Mouse (Mus musculus): ENCODE measurements around the gene Bbs9. TPM values are rescaled to one million over a fixed set of nuclear protein-coding genes. Genes with fewer than 3 reads are reported as not detected.

The Bbs9 gene
- total and polyA plus RNA-seq, 2 experiments from 2014 or later, result 22.6 to 40.0 TPM

DNA sequence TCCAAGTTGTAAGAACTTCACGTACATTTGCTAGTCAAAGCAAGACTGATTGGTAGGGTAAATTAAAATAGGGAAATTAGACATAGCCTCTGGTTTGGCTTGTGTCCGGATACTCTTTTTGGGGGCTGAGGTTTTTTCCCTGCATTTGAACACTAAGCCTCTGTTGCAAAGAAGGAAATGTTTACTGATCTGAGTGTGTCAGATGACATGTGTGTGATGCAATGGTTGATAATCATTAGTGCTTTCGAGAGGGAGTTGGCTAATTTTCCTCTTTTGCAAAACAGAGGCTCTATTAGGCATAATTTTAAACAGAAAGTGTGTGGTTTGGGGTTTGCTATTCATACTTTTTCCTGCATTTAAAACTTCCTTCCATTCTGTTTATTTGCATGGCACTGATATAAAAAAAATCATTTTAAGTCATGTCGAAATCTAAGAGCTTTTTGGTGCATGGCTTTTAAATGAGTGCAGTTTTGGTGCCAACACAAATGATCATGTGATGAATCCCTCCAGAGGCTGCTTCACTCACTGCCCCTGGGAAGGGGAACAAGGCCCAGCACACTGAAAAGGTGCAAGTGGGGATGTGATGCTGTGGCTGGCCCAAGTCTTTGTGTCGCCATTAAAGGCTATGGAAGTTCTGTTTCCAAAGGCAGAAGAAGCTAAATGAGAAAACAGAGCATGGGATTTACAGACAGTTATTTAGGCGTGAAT, 211.4 kb downstream of the Bbs9 start:
- TF ChIP-seq CTCF (IDR thresholded peaks at IDR 0.05), result no peak
- Histone ChIP-seq H3K9me3 (ENCODE audit: low read length) (no peaks in the 10 kb centered on the region), H3K36me3 (ENCODE audit: insufficient read depth, low read length) (no peaks in the 10 kb centered on the region), H3K9ac (replicated peaks; ENCODE audit: low read length, poor library complexity, severe bottlenecking) (no peak overlapping the region), H3K4me1 (ENCODE audit: insufficient read depth, low read length) (no peaks in the 10 kb centered on the region), H3K27ac (ENCODE audit: low read depth, low read length) (no peak overlapping the region), H3K4me3 (ENCODE audit: low read depth, low read length) (no peak overlapping the region), H3K27me3 (ENCODE audit: insufficient read depth, low read length) (no peaks in the 10 kb centered on the region), H3K4me2 (ENCODE audit: low read depth, low read length, poor library complexity, severe bottlenecking) (no peak overlapping the region)
- no peak for DNase-seq (ENCODE audit: low spot score)
- WGBS, result 85% methylated on average over 6 of the region's 6 CpGs
- ATAC-seq (ENCODE audit: low FRiP score), result no peak

DNA sequence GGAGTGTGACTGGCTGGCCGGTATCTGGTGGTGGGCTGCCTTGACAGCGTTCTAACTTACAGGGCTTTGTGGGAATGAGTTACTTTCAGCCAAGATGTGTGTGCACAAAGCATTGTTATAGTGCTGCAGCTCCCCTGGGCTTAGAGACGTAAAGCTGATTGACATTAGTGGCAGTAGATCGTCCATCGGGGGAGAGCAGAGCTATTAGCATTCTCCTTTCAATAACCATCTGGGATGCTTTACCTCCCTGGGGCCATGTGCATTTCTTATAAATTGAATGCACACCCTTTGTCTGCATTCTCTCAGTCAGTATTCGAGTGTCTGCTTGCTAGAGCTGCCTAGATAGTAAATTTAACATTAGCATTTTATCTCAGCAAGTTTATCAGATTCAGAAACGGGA, 214.7 kb downstream of the Bbs9 start:
- Histone ChIP-seq H3K36me3 (ENCODE audit: insufficient read depth, low read length) (no peaks in the 10 kb centered on the region), H3K4me1 (ENCODE audit: insufficient read depth, low read length) (no peaks in the 10 kb centered on the region), H3K9ac (replicated peaks; ENCODE audit: low read length, poor library complexity, severe bottlenecking) (no peak overlapping the region), H3K4me3 (ENCODE audit: low read depth, low read length) (no peak overlapping the region), H3K9me3 (ENCODE audit: low read length) (no peaks in the 10 kb centered on the region), H3K27me3 (ENCODE audit: insufficient read depth, low read length) (no peaks in the 10 kb centered on the region), H3K4me2 (ENCODE audit: low read depth, low read length, poor library complexity, severe bottlenecking) (no peak overlapping the region), H3K27ac (ENCODE audit: low read depth, low read length) (no peak overlapping the region)
- ATAC-seq (ENCODE audit: low FRiP score) (no peak), DNase-seq (ENCODE audit: low spot score) (no peak)
- no peak for TF ChIP-seq CTCF (IDR thresholded peaks at IDR 0.05)
- WGBS, result 20% methylated on average over 7 of the region's 7 CpGs

DNA sequence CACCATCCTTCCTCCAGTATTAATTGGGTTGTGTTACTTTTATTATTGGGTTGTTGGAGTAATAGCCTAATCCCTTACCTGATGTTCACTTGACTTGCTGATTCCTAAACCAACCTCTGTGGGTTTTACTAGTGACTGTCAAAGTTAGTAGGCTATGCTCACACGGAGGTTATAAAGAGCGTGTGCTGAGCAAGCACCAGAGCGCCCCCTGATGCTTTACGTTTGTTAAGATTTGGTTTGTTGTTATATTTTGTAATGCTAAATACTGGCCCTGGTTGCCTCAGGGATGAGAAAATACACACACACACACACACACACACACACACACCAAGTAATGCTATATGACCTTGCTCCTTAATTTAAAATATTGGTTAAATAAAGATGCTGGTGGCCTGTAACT, 219.9 kb downstream of the Bbs9 start:
- no peak overlapping the region for H3K4me2 ChIP-seq (ENCODE audit: low read depth, low read length, poor library complexity, severe bottlenecking)
- no peak for TF ChIP-seq CTCF (IDR thresholded peaks at IDR 0.05)
- no peaks in the 10 kb centered on the region for H3K4me1 ChIP-seq (ENCODE audit: insufficient read depth, low read length)
- H3K9me3 ChIP-seq (ENCODE audit: low read length), result 0 out of 2 replicates have a peak, but pooled peaks cover 3% of the 10 kb centered on the region
- no peak overlapping the region for H3K4me3 ChIP-seq (ENCODE audit: low read depth, low read length)
- ATAC-seq (ENCODE audit: low FRiP score) (no peak), DNase-seq (ENCODE audit: low spot score) (no peak)
- no peaks in the 10 kb centered on the region for H3K27me3 ChIP-seq (ENCODE audit: insufficient read depth, low read length)
- H3K36me3 ChIP-seq (ENCODE audit: insufficient read depth, low read length), result no peaks in the 10 kb centered on the region
- H3K9ac ChIP-seq (replicated peaks; ENCODE audit: low read length, poor library complexity, severe bottlenecking), result no peak overlapping the region
- 91% methylated on average over 4 of the region's 4 CpGs for WGBS
- no peak overlapping the region for H3K27ac ChIP-seq (ENCODE audit: low read depth, low read length)

DNA sequence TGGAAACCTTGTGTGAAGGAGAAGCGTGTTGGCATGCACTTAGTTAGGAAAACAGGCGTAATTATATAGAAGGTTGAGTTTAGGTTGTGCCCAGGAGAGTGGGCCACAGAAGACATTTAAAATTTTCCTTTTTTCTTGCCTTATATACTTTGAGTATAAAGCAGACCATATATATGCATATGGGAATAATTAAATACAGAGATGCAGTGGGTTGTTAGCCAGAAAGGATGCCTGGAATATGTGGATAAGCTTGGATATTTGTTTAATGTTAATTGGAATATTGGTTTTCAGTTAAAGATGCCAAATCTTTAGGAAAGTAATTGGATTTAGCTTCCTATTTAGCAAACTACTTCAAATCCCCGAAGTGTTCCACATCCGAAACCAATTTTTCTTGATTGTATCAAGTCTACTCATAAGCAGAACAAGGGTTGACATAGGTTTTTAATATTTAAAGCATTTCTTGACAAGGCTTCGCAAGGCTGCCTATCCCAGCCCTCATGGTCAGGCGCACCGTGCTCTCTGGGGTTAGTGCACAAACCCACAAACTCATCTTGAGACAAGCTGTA, 221.4 kb downstream of the Bbs9 start:
- Histone ChIP-seq H3K36me3 (ENCODE audit: insufficient read depth, low read length) (no peaks in the 10 kb centered on the region), H3K9me3 (ENCODE audit: low read length) (0 out of 2 replicates have a peak, but pooled peaks cover 3% of the 10 kb centered on the region), H3K4me1 (ENCODE audit: insufficient read depth, low read length) (no peaks in the 10 kb centered on the region), H3K27me3 (ENCODE audit: insufficient read depth, low read length) (no peaks in the 10 kb centered on the region), H3K9ac (replicated peaks; ENCODE audit: low read length, poor library complexity, severe bottlenecking) (no peak overlapping the region), H3K27ac (ENCODE audit: low read depth, low read length) (no peak overlapping the region), H3K4me3 (ENCODE audit: low read depth, low read length) (no peak overlapping the region), H3K4me2 (ENCODE audit: low read depth, low read length, poor library complexity, severe bottlenecking) (no peak overlapping the region)
- TF ChIP-seq CTCF (IDR thresholded peaks at IDR 0.05), result no peak
- ATAC-seq (ENCODE audit: low FRiP score) (no peak), DNase-seq (ENCODE audit: low spot score) (no peak)
- 85% methylated on average over 7 of the region's 7 CpGs for WGBS

GRCm38 (mm10) chr9:22697811-22698210, 222.3 kb downstream of the Bbs9 start:
- H3K27me3 ChIP-seq (ENCODE audit: insufficient read depth, low read length), result no peaks in the 10 kb centered on the region
- no peak for ATAC-seq (ENCODE audit: low FRiP score)
- H3K4me2 ChIP-seq (ENCODE audit: low read depth, low read length, poor library complexity, severe bottlenecking), result no peak overlapping the region
- H3K4me1 ChIP-seq (ENCODE audit: insufficient read depth, low read length), result no peaks in the 10 kb centered on the region
- no peak overlapping the region for H3K27ac ChIP-seq (ENCODE audit: low read depth, low read length)
- no peak for DNase-seq (ENCODE audit: low spot score)
- H3K4me3 ChIP-seq (ENCODE audit: low read depth, low read length), result no peak overlapping the region
- WGBS, result 67% methylated on average over 4 of the region's 4 CpGs
- no peak overlapping the region for H3K9ac ChIP-seq (replicated peaks; ENCODE audit: low read length, poor library complexity, severe bottlenecking)
- 0 out of 2 replicates have a peak, but pooled peaks cover 3% of the 10 kb centered on the region for H3K9me3 ChIP-seq (ENCODE audit: low read length)
- TF ChIP-seq CTCF (IDR thresholded peaks at IDR 0.05), result peak; percentile 12; the same call in 1 of the 2 replicates
- H3K36me3 ChIP-seq (ENCODE audit: insufficient read depth, low read length), result no peaks in the 10 kb centered on the region

DNA sequence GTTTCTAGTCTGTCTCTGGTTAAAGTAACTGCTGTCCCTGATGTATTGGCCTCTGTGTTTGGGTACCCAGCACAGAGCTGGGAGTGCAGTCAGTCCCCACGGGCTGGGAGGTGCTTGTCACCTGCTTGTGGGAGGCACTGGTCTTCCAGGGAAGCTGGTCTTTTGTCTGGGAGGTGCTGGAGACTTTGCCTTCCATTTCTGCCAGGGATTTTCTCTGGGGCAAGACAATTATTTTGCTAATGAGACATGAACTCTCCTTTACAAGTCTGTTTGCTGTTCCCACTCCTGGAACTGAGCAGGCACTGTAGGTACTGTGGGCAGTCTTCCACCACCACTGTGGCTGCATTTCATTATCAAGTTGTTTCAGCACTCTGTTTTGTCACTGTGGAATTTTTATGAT, 223.0 kb downstream of the Bbs9 start:
- ATAC-seq (ENCODE audit: low FRiP score) (no peak), DNase-seq (ENCODE audit: low spot score) (no peak)
- Histone ChIP-seq H3K4me1 (ENCODE audit: insufficient read depth, low read length) (no peaks in the 10 kb centered on the region), H3K27me3 (ENCODE audit: insufficient read depth, low read length) (no peaks in the 10 kb centered on the region), H3K4me2 (ENCODE audit: low read depth, low read length, poor library complexity, severe bottlenecking) (no peak overlapping the region), H3K4me3 (ENCODE audit: low read depth, low read length) (no peak overlapping the region), H3K9me3 (ENCODE audit: low read length) (0 out of 2 replicates have a peak, but pooled peaks cover 3% of the 10 kb centered on the region), H3K27ac (ENCODE audit: low read depth, low read length) (no peak overlapping the region), H3K36me3 (ENCODE audit: insufficient read depth, low read length) (no peaks in the 10 kb centered on the region), H3K9ac (replicated peaks; ENCODE audit: low read length, poor library complexity, severe bottlenecking) (no peak overlapping the region)
- WGBS, result 16% methylated on average over 1 of the region's 1 CpGs
- no peak for TF ChIP-seq CTCF (IDR thresholded peaks at IDR 0.05)
